25 mouse cellular contexts compared by ENCODE assay signal in the genomic region with DNA sequence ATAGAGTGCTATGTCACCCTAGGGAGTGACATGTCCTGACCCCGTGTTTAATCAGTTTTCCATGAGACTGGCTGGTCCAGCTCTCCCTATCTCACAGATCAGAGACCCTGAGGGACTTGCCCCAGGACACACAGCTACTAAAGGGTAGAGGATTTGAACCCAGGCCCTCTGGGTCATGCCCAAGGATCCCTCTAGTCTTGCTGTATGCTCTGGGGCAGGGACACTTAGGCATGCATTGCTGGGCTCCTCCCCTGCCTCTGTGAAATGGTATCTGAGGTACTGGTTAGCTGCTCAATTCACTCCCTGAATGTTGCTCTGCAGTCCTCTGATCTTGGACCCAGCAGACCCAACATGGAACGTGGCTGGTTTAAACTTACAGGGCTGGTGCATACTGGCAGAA. TPM values are rescaled to one million over a fixed set of nuclear protein-coding genes. Genes with fewer than 3 reads are reported as not detected.
DNase-seq lines count a peak whose midpoint lies in the region; ATAC-seq and TF ChIP-seq lines count a peak whose summit lies in the region.
"Had no signal": no experiment of that assay in that cellular context is flagged by ENCODE, and none has a peak within 500 bp of the region (broad histone marks: within the 10 kb centered on the region; RNA-seq: fewer than 3 reads in every experiment).

No protein-coding gene starts in this region.

- WGBS in heart, embryonic 10.5 days: 60% methylated on average over 2 of the region's 2 CpGs
- WGBS in kidney, embryonic 15.5 days: 42% methylated on average over 2 of the region's 2 CpGs
- 31% methylated on average over 2 of the region's 2 CpGs for WGBS in kidney, adult 2 months

- TF ChIP-seq POLR2A in kidney, adult 2 months (IDR thresholded peaks at IDR 0.05; ENCODE audit: low read depth, low read length): no peak

- H3K4me3 ChIP-seq in heart, embryonic 10.5 days: no peak overlapping the region
- H3K4me3 ChIP-seq in kidney, embryonic 15.5 days (replicated peaks): no peak overlapping the region
- no peak overlapping the region for H3K4me3 ChIP-seq in kidney, adult 2 months (ENCODE audit: insufficient read depth, low read depth, low read length)

- H3K27me3 ChIP-seq in heart, embryonic 10.5 days (ENCODE audit: insufficient read depth, poor library complexity, severe bottlenecking): peaks cover 13% of the 10 kb centered on the region; the same call in 1 of the 2 replicates
- peaks cover 3% of the 10 kb centered on the region; the same call in 1 of the 2 replicates for H3K27me3 ChIP-seq in kidney, embryonic 15.5 days
- no peaks in the 10 kb centered on the region for H3K27me3 ChIP-seq in kidney, adult 2 months (replicated peaks; ENCODE audit: control insufficient read depth, insufficient read depth, low read length)
- H3K27me3 ChIP-seq: Patski had no signal

- no peak overlapping the region for H3K9ac ChIP-seq in kidney, embryonic 15.5 days

- DNase-seq in heart, embryonic 10.5 days (ENCODE audit: low spot score): peak; percentile 60
- DNase-seq in heart, postnatal 4 days: no peak
- no peak for DNase-seq in kidney, adult 2 months
- DNase-seq: adrenal gland, adult 2 months; adrenal gland, adult 8-10 months; adrenal gland, postnatal 10 days; adrenal gland, postnatal 14 days; adrenal gland, postnatal 25 days; adrenal gland, postnatal 36 days; B cell, adult 2 months; cerebellum, adult 11 months; cerebellum, adult 11-12 months; cerebellum, adult 18-20 months had no signal

- TF ChIP-seq CTCF in kidney, adult 2 months (conservative IDR thresholded peaks at IDR 0.05; ENCODE audit: insufficient read depth, insufficient read length, low read depth, low read length): no peak

- H3K4me2 ChIP-seq in kidney, embryonic 15.5 days: no peak overlapping the region

- peak; percentile 46; the same call in 1 of the 2 replicates for ATAC-seq in kidney, embryonic 15.5 days (replicated peaks; ENCODE audit: low FRiP score)
- ATAC-seq: activated CD4-positive, CD25-positive, alpha-beta regulatory T cell, adult 4 months; CD4-positive, CD25-positive, alpha-beta regulatory T cell, adult 4 months; Patski had no signal

- H3K4me1 ChIP-seq in heart, embryonic 10.5 days: no peaks in the 10 kb centered on the region
- peaks cover 3% of the 10 kb centered on the region; the same call in 1 of the 2 replicates for H3K4me1 ChIP-seq in kidney, embryonic 15.5 days
- no peaks in the 10 kb centered on the region for H3K4me1 ChIP-seq in kidney, adult 2 months (ENCODE audit: control insufficient read depth, insufficient read depth, low read length)

- no peaks in the 10 kb centered on the region for H3K36me3 ChIP-seq in heart, embryonic 10.5 days
- no peaks in the 10 kb centered on the region for H3K36me3 ChIP-seq in kidney, embryonic 15.5 days
- H3K36me3 ChIP-seq in kidney, adult 2 months (ENCODE audit: control insufficient read depth, insufficient read depth, low read length): no peaks in the 10 kb centered on the region
- H3K36me3 ChIP-seq: G1E had no signal

- H3K9me3 ChIP-seq in heart, embryonic 10.5 days: no peaks in the 10 kb centered on the region
- no peaks in the 10 kb centered on the region for H3K9me3 ChIP-seq in kidney, embryonic 15.5 days (replicated peaks)
- H3K9me3 ChIP-seq: G1E had no signal

- no peak overlapping the region for H3K27ac ChIP-seq in heart, embryonic 10.5 days
- H3K27ac ChIP-seq in kidney, embryonic 15.5 days: no peak overlapping the region
- H3K27ac ChIP-seq in kidney, adult 2 months (ENCODE audit: insufficient read depth, low read depth, low read length): no peak overlapping the region

RNA-seq across cellular contexts. Expression of gene Oas1h, which starts 10.2 kb away (rescaled TPM):
- not detected in 2 replicates for polyA plus RNA-seq in heart, embryonic 10.5 days (2016; fragmentation: Nextera tagmentation; extraction: Ambion mirVana)
- not detected for total RNA-seq in heart, postnatal 4 days (2021)
- not detected in 2 replicates for polyA plus RNA-seq in kidney, embryonic 15.5 days (2015; fragmentation: Nextera tagmentation; extraction: Ambion mirVana)
- not detected in 2 replicates for polyA plus RNA-seq in kidney, adult 2 months (2012; rRNA removed)
- total RNA-seq: adrenal gland, adult 18-20 months; adrenal gland, adult 2 months; adrenal gland, adult 8-10 months; adrenal gland, postnatal 10 days; adrenal gland, postnatal 14 days; adrenal gland, postnatal 25 days; adrenal gland, postnatal 36 days; CH12.LX; ES-E14; G1E; MEL had no signal
- polyA plus RNA-seq: activated CD4-positive, CD25-positive, alpha-beta regulatory T cell, adult 4 months; adrenal gland, adult 2 months; brain, embryonic 14.5 days; C2C12; CD4-positive, CD25-positive, alpha-beta regulatory T cell, adult 4 months; G1E; Patski had no signal

RNA-seq across cellular contexts. Expression of gene Oas1g, which starts 15.9 kb away (rescaled TPM):
- not detected in 2 replicates for polyA plus RNA-seq in heart, embryonic 10.5 days (2016; fragmentation: Nextera tagmentation; extraction: Ambion mirVana)
- total RNA-seq in heart, postnatal 4 days (2021): not detected
- 0.68 and 0.81 TPM in 2 replicates for polyA plus RNA-seq in kidney, embryonic 15.5 days (2015; fragmentation: Nextera tagmentation; extraction: Ambion mirVana)
- 2.5 and 2.7 TPM in 2 replicates for polyA plus RNA-seq in kidney, adult 2 months (2012; rRNA removed)
- total RNA-seq: adrenal gland, postnatal 14 days; G1E; MEL had no signal
- polyA plus RNA-seq: C2C12, G1E had no signal

RNA-seq across cellular contexts. Expression of gene Oas1f, which starts 24.3 kb away (rescaled TPM):
- polyA plus RNA-seq in heart, embryonic 10.5 days (2016; fragmentation: Nextera tagmentation; extraction: Ambion mirVana): not detected in 2 replicates
- not detected for total RNA-seq in heart, postnatal 4 days (2021)
- 0.10 TPM in 1 of 2 replicates, not detected in the other for polyA plus RNA-seq in kidney, embryonic 15.5 days (2015; fragmentation: Nextera tagmentation; extraction: Ambion mirVana)
- polyA plus RNA-seq in kidney, adult 2 months (2012; rRNA removed): 0.08 and 0.19 TPM in 2 replicates
- total RNA-seq: adrenal gland, adult 18-20 months; adrenal gland, adult 2 months; adrenal gland, adult 8-10 months; adrenal gland, postnatal 10 days; adrenal gland, postnatal 14 days; adrenal gland, postnatal 25 days; adrenal gland, postnatal 36 days; adrenal gland, postnatal 4 days; CH12.LX; G1E; MEL had no signal
- polyA plus RNA-seq: activated CD4-positive, CD25-positive, alpha-beta regulatory T cell, adult 4 months; adrenal gland, adult 2 months; brain, embryonic 14.5 days; C2C12; CD4-positive, CD25-positive, alpha-beta regulatory T cell, adult 4 months; G1E; Patski had no signal

RNA-seq across cellular contexts. Expression of gene Oas1a, which starts 35.9 kb away (rescaled TPM):
- 0.26 and 0.38 TPM in 2 replicates for polyA plus RNA-seq in heart, embryonic 10.5 days (2016; fragmentation: Nextera tagmentation; extraction: Ambion mirVana)
- total RNA-seq in heart, postnatal 4 days (2021): under 1 TPM; 0.36 to 0.38 TPM
- polyA plus RNA-seq in kidney, embryonic 15.5 days (2015; fragmentation: Nextera tagmentation; extraction: Ambion mirVana): 2.4 and 2.6 TPM in 2 replicates
- 5.2 and 7.9 TPM in 2 replicates for polyA plus RNA-seq in kidney, adult 2 months (2012; rRNA removed)

RNA-seq across cellular contexts. Expression of gene Oas1d, which starts 42.9 kb away (rescaled TPM):
- polyA plus RNA-seq in heart, embryonic 10.5 days (2016; fragmentation: Nextera tagmentation; extraction: Ambion mirVana): not detected in 2 replicates
- total RNA-seq in heart, postnatal 4 days (2021): not detected
- not detected in 2 replicates for polyA plus RNA-seq in kidney, embryonic 15.5 days (2015; fragmentation: Nextera tagmentation; extraction: Ambion mirVana)
- polyA plus RNA-seq in kidney, adult 2 months (2012; rRNA removed): not detected in 2 replicates
- total RNA-seq: adrenal gland, adult 18-20 months; adrenal gland, adult 2 months; adrenal gland, adult 8-10 months; adrenal gland, postnatal 14 days; adrenal gland, postnatal 25 days; adrenal gland, postnatal 36 days; adrenal gland, postnatal 4 days; CH12.LX; MEL had no signal
- polyA plus RNA-seq: adrenal gland, adult 2 months; brain, embryonic 14.5 days; C2C12; CD4-positive, CD25-positive, alpha-beta regulatory T cell, adult 4 months; G1E; Patski had no signal
